Mouse (Mus musculus): ENCODE measurements around the gene Trib3.

Trib3 gene

DNA sequence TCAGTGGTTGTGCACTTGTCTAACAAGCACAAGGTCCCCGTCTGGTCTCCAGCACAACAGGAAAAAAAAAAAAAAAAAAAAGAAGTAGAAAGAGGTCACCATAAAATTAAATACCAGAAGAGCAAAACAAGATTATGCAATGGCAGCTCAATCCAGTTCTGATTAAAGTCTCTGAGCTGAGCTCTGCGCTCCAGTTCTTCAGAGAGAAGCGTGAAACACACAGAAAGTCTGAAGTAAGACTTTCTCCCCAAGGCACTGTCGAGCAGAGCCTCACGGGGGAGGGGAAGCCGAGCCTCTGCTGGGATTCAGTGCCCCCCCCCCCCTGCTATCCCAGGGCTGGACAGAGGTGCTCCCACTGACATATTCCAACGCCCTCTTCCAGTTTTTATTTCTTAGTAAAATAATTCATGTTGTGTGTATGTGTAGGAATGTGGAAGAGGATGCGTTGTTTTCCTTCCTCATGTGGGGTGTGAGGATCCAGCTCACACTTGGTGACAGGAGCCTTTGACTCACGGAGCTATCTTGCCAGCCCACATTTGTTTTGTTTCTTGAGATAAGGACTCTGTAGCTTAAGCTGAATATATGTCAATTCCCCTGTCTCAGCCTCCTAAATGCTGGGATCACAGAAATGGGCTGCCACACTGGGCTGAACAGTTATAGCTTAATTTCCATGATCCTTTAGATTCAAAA lies 3.1 kb upstream of the Trib3 start:
- DNase-seq: no peak

DNA sequence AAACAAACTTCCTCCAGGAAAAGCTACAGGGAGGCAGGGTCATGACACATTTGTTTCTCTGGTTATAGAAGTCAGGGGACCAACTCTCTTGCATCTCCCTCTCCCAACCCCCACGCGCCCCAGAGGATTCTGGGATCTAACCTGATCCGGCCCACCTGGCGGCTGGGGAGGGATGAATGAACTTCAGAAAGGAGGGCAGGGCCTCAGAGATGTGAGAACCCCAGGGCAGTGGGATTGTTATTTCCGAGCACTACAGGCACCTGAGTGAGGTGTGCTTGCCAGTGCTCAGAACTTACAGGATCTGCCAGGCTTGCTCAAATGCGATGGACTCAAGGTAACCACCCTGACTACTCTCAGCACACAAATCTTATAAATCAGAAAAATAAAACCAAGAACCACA lies 1.6 kb upstream of the Trib3 start:
- no peak for DNase-seq

- no peak for DNase-seq
Measured at GRCm38 (mm10) chr2:152344909-152345308, 1.1 kb upstream of the Trib3 start.

DNA sequence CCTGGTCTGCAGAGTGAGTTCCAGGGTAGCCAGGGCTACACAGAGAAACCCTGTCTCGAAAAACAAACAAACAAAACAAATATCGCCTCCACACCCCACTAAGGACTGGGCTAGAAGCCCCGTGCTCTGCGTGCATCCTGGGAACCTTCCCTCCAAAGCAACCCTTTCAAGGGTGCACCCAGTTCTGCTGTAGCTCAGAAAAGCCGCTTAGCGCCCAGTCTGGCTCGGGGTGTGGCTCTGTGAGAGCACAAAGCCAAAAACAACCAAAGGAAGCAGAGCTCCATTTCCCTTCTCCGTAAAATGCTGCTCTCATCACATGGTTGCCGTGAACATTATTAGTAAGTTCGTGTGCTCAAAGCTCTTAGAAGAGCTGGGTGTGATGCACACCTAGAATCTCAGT lies 529 bp upstream of the Trib3 start:
- DNase-seq: no peak

DNA sequence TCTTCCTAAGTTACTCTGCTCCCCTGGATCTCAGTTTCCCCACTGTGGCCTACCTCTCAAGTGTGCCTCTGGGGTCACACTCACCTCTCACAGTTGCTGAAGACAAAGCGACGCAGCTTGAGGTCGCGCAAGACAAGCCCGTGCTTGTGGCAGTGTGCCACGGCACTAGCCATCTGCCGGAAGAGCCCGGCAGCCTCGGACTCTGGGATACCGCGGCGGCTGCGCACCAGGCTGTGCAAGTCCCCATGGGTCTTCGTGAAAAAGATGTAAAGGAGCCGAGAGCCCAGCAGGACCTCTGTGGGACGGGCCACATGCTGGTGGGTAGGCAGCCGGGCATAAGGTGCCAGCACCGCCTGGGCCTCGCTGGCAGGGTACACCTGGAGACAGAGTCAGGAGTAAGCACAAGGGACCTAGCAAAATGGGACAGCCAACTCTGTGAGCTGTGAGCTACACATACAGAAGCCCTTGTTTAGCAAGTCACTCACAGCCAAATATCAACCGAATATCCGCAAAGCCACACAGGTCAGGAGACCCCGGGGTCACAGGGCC lies 4.1 kb downstream of the Trib3 start:
- no peak for DNase-seq

GRCm38 (mm10) chr2:152338319-152338718 lies 5.5 kb downstream of the Trib3 start:
- DNase-seq: no peak

- no peak for DNase-seq
Measured at GRCm38 (mm10) chr2:152337591-152338212, 6.1 kb downstream of the Trib3 start.

GRCm38 (mm10) chr2:152336856-152337255 lies 7.0 kb downstream of the Trib3 start:
- no peak for DNase-seq

DNA sequence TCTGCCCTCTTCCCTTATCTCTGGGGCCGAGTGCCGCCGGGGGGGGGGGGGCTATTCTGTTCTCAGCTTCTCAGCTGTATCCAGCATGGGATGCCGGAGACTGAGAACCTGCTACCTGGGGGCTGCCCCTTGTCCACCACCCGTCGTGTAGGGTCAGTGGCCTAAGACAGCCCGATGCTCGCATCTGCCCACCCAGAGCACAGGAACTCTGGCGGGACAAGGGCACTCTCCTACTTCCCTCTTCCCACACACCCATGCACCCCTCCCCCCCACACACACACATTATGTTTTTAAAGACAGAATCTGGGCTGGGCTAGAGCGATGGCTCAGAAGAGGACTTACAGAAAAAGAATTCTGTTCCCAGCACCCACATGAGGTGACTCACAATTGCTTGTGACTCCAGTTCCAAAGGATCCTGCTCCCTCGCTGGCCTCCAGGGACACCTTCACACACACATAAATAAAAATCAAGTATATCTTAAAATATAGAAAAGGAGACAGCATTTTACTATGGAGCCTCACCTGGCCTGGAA lies 8.5 kb downstream of the Trib3 start:
- DNase-seq: no peak

GRCm38 (mm10) chr2:152333345-152334006 lies 10.4 kb downstream of the Trib3 start:
- DNase-seq: no peak

DNA sequence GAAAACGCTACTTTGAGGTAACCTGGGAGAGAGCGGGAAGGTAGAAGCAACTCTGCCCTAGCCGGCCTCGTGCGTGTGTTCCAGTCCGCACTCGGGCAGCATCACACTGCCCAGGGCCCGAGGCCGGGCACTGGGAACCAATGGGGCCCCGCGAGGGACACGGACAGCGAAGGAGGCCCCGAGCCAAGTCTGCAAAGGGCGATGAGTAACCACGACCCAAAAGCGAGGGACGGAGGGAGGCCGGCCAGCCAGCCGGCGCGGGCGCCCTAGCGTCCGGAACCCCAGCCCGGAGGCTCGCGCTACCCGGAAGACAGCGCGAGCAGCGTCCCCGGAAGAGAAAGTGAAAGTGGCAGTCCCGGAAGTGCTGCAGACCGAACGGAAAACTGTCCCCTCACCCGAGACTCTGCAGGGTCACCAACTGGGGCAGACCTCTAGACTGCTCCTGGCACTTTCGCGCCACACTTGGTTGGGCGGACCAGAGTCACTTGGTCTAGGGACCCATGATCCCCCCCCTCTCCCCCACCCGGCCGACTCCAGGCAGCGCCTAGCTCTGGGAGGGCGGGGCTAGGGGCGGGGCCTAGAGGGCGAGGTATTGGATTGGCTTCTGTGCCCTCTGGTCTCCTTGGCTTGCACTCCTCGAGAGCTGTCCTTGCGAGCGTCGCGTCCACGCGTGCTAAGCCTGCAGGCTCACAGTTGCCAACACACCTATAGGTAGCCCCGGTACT lies 11.6 kb downstream of the Trib3 start, which contains the start of gene Rbck1:
TSS of gene Rbck1 (minus strand) at position 553 of the 725 bp plus-strand sequence.
- peak; percentile 75 to 86 for DNase-seq

GRCm38 (mm10) chr2:152330858-152331423 lies 12.9 kb downstream of the Trib3 start:
- DNase-seq: no peak

DNA sequence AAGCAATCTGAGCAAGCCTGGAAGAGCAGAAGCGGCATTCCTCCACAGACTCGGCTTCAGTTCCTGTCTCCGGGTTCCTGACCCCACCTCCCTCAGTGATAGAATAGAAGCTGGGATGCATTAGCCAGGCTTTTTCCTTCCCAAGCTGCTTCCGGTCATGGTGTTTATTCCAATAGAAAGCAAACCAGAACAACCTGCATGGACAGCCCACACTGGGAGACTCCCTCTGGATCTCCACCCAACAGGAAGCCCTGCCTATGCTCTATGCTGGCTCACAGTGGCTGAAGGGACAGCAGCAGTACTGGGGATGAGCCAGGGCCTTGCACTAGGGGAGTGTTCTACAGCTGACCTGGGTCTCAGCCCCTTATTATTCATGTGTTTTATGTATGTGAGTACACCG lies 15.9 kb downstream of the Trib3 start:
- DNase-seq: no peak

DNA sequence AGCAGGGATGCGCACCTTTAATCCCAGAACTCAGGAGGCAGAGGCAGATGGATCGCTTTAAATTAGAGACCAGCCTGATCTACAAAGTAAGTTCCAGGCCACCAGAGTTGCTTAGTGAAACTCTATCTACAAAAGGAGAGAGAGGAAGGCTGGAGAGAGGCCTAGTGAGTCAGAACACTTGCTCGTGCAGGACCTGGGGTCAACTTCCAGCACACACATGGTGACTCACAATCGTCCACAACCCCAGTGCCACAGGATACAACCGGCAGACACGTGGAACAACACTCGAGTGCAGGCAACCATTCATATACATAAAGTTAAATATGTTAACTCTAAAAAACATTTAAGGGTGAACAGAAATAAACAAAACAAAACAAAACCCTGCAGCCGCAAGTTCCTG lies 17.2 kb downstream of the Trib3 start:
- DNase-seq: no peak

GRCm38 (mm10) chr2:152326157-152326556 lies 17.7 kb downstream of the Trib3 start:
- DNase-seq: no peak

DNA sequence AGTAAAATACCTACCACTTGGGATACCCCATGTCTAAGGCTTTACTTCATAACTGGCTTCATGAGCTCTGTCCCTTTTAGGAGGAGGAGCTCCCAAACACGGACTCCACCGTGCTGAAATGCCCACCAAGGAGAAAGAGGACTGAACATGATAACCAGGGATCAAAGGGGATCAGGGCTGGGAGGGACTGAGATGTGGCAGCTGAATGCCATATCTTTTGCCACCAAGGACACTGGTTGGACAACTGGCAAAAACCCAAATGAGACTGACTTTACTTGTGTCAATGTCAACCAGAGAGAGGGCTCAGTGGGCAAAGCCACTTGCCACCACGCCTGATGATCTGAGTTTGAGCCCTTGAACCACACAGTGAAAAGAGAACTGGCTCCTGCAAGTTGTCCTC lies 19.0 kb downstream of the Trib3 start:
- no peak for DNase-seq

GRCm38 (mm10) chr2:152323971-152324370 lies 19.9 kb downstream of the Trib3 start:
- DNase-seq: no peak

- no peak for DNase-seq
Measured at GRCm38 (mm10) chr2:152322198-152322597, 21.6 kb downstream of the Trib3 start.

GRCm38 (mm10) chr2:152321558-152321957 lies 22.3 kb downstream of the Trib3 start:
- DNase-seq: no peak

GRCm38 (mm10) chr2:152317054-152317453 lies 26.8 kb downstream of the Trib3 start:
- no peak for DNase-seq

DNA sequence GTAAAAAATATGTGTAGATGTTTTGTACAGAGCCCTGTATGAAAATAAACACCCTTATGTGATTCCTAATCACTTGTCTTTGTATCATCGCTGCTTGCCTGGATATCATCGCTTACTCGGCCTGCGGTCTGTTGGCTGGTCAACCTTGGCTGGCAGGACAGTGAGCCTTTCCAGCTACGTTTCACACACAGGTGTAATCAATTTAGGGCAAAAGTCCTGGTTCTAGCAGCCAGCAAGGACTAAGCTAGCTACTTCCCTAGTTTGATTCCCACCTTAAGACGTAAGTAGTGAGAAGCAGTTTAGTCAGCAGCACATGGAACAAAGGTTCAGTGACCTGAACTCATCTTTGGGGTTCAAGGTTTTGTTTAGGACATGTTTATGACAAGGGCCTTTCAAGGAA lies 29.9 kb downstream of the Trib3 start:
- no peak for DNase-seq

DNA sequence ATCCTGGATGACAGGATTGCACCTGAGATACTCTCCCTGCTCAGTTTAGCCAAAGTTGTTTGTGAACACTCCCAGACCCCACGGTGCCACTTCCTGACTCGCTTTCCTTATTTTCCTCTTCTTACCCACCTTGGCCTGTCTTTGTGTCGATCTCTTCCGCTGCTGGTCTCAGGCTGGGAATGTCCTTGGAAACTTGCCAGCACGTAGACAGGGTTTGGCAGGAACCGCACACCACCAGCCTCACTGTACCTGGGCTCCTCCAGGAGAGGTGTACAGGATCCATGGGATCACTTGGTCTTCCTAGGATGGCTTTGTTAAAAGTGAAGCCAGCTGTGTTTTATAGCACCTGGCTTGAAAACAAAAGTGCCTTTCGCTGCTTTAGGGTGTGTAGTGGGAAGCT lies 30.8 kb downstream of the Trib3 start:
- no peak for DNase-seq

DNA sequence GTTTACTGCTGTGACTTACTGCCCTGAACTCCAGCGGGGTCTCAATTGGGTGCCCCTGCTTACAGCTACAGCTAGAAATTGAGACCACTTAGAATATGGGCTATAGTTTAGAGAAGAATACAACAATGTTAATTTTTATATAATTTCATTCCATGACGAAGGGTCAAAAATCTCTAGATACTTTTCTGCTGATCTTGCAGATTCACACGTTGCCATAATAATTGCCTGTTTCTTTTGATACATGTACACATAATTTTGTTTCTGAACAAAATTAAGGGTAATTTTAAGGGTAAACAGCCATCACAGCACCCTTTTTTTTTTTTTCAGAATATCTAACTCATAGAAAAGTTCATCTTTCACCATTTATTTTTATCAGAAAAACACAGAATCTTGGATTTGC lies 36.6 kb downstream of the Trib3 start:
- DNase-seq: no peak
